Mouse (Mus musculus): ENCODE measurements around the gene Nckap5.

GRCm38 (mm10) chr1:126802405-126802804, 28.2 kb downstream of the Nckap5 start:
- TF ChIP-seq FLI1 (IDR thresholded peaks at IDR 0.05; ENCODE audit: low read length) (no peak), GATA1 (IDR thresholded peaks at IDR 0.05; ENCODE audit: borderline replicate concordance, low read length) (no peak)

Data from megakaryocyte, embryonic 14.5 days (primary cell).